Mouse (Mus musculus) CH12.LX (cell line): ENCODE results near the gene Slc44a5. TPM values are rescaled to one million over a fixed set of nuclear protein-coding genes. Genes with fewer than 3 reads are reported as not detected.

Experiments used
- DNase-seq: peaks from one replicate; pipeline ENCODE4 v3.0.0-alpha.2; 2013; ENCODE audit errors: extremely low read depth
- H3K27ac ChIP-seq: 2 replicates; pipeline ENCODE4 v1.5.1; 2012; ENCODE audit warnings: low read depth, mild to moderate bottlenecking, control low read depth, moderate library complexity; ENCODE audit not compliant: insufficient read depth
- H3K27me3 ChIP-seq: replicated peaks from 2 replicates; pipeline ENCODE3; 2012; ENCODE audit warnings: inconsistent platforms
- H3K36me3 ChIP-seq, 2 experiments: replicated peaks in 1 of 2; 2 replicates each; pipeline versions ENCODE3 to v1.6.1; 2012; ENCODE audit warnings: inconsistent platforms in 1 of 2, low read length in 1 of 2, mild to moderate bottlenecking in 1 of 2, mixed read lengths in 1 of 2, moderate library complexity in 1 of 2; ENCODE audit not compliant: control insufficient read depth in 1 of 2, insufficient read depth in 1 of 2
- H3K4me1 ChIP-seq, 2 experiments: 2 replicates each; pipeline ENCODE4 v1.6.1; 2012; ENCODE audit warnings: inconsistent platforms in 1 of 2, moderate library complexity in 1 of 2; ENCODE audit not compliant: insufficient read depth in 2 of 2, control insufficient read depth in 1 of 2
- H3K4me2 ChIP-seq: 2 replicates; pipeline ENCODE4 v1.6.1; 2012; ENCODE audit warnings: low read depth, mild to moderate bottlenecking, control low read depth; ENCODE audit not compliant: poor library complexity, insufficient read depth, severe bottlenecking
- H3K4me3 ChIP-seq, 3 experiments: fragments of 150-350 bp in 1 of 3; sonication (generic) in 1 of 3; replicated peaks in 1 of 3; 2 replicates each; pipeline versions ENCODE3 to v1.5.1; 2011 to 2012; ENCODE audit warnings: low read depth in 2 of 3, low read length in 2 of 3, mild to moderate bottlenecking in 2 of 3, moderate library complexity in 2 of 3, control low read depth in 1 of 3, improper control_type of control experiment in 1 of 3, inconsistent platforms in 1 of 3, mixed read lengths in 1 of 3; ENCODE audit not compliant: poor library complexity in 1 of 3
- H3K79me2 ChIP-seq: replicated peaks from 2 replicates; pipeline ENCODE4 v1.6.1; 2012; ENCODE audit warnings: mild to moderate bottlenecking, moderate library complexity; ENCODE audit not compliant: control insufficient read depth, poor library complexity, insufficient read depth, severe bottlenecking; ENCODE audit errors: extremely low read depth
- H3K9ac ChIP-seq: 2 replicates; pipeline ENCODE4 v1.6.1; 2012; ENCODE audit warnings: low read depth, mild to moderate bottlenecking, control low read depth, moderate library complexity; ENCODE audit not compliant: insufficient read depth
- H3K9me3 ChIP-seq: replicated peaks from 2 replicates; pipeline ENCODE3; 2012; ENCODE audit warnings: low read length, inconsistent platforms, mixed read lengths
- BHLHE40 ChIP-seq: IDR thresholded peaks from 2 replicates; pipeline ENCODE4 v1.6.1; 2011; ENCODE audit warnings: mild to moderate bottlenecking, low read depth, low read length, improper control_type of control experiment
- CHD2 ChIP-seq: IDR thresholded peaks from 2 replicates; pipeline ENCODE4 v1.6.1; 2011; ENCODE audit warnings: low read length, improper control_type of control experiment
- E2F4 ChIP-seq: IDR thresholded peaks from 2 replicates; pipeline ENCODE4 v1.6.1; 2011; ENCODE audit warnings: low read depth, low read length, improper control_type of control experiment; ENCODE audit not compliant: insufficient replicate concordance
- EP300 ChIP-seq: IDR thresholded peaks from 2 replicates; pipeline ENCODE4 v1.6.1; 2011; ENCODE audit warnings: low read length, improper control_type of control experiment
- ETS1 ChIP-seq: conservative IDR thresholded peaks from 2 replicates; pipeline ENCODE4 v1.6.1; 2012; ENCODE audit warnings: low read depth, mild to moderate bottlenecking, inconsistent platforms, low read length, improper control_type of control experiment, moderate library complexity
- NRF1 ChIP-seq: IDR thresholded peaks from 2 replicates; pipeline ENCODE4 v1.6.1; 2014; ENCODE audit warnings: low read depth, mild to moderate bottlenecking, inconsistent platforms, low read length, improper control_type of control experiment, moderate library complexity
- SMC3 ChIP-seq: IDR thresholded peaks from 2 replicates; pipeline ENCODE4 v1.6.1; 2011; ENCODE audit warnings: low read depth, low read length, improper control_type of control experiment
- TCF12 ChIP-seq: IDR thresholded peaks from 2 replicates; pipeline ENCODE4 v1.6.1; 2014; ENCODE audit warnings: low read depth, mild to moderate bottlenecking, inconsistent platforms, low read length, improper control_type of control experiment
- UBTF ChIP-seq: IDR thresholded peaks from 2 replicates; pipeline ENCODE4 v1.6.1; 2012; ENCODE audit warnings: low read depth, mild to moderate bottlenecking, inconsistent platforms, low read length, improper control_type of control experiment, moderate library complexity
- USF1 ChIP-seq: IDR thresholded peaks from 2 replicates; pipeline ENCODE4 v1.6.1; 2014; ENCODE audit warnings: low read depth, mild to moderate bottlenecking, inconsistent platforms, low read length, improper control_type of control experiment
- USF2 ChIP-seq: conservative IDR thresholded peaks from 2 replicates; pipeline ENCODE4 v1.6.1; 2011; ENCODE audit warnings: low read depth, low read length, improper control_type of control experiment
- ZKSCAN1 ChIP-seq: IDR thresholded peaks from 2 replicates; pipeline ENCODE4 v1.6.1; 2012; ENCODE audit warnings: low read depth, inconsistent platforms, low read length, improper control_type of control experiment, borderline replicate concordance
- ZNF384 ChIP-seq: IDR thresholded peaks from 2 replicates; pipeline ENCODE4 v1.6.1; 2012; ENCODE audit warnings: low read depth, low read length, improper control_type of control experiment, inconsistent platforms
- dilution Hi-C: fragments of 300-500 bp; cut with MboI; formaldehyde crosslinking; loops from 2 replicates; pipeline ENCODE4 v1.14.3; 2020; ENCODE audit warnings: low sequenced_read_pairs; ENCODE audit not compliant: extremely low pct_unique_long_range_greater_than_20kb, extremely low pct_ligation_motif_present
- in situ Hi-C: fragments of 300-500 bp; cut with MboI; formaldehyde crosslinking; loops from 3 replicates; pipeline ENCODE4 v1.14.3; 2019; ENCODE audit warnings: low sequenced_read_pairs, low pct_ligation_motif_present, low pct_unique_long_range_greater_than_20kb, mixed read lengths
- polyA plus RNA-seq: library from polyadenylated mRNA; unstranded; fragments of >175 nt; gene quantifications from 2 replicates; pipeline ENCODE4 v1.2.1, GENCODE M21; 2012; ENCODE audit warnings: low read depth; ENCODE audit not compliant: insufficient read length
- total RNA-seq, 2 experiments: library from RNA; depleted of rRNA; stranded (reverse); fragments of 300-350 nt in 1 of 2; fragments of >200 nt in 1 of 2; gene quantifications; 2 replicates each; pipeline ENCODE4 v1.2.3; 2012 to 2014

Gene Slc44a5
- total and polyA plus RNA-seq, 3 experiments = not detected

GRCm38 (mm10) chr3:154075749-154076148, 102.5 kb downstream of the Slc44a5 start:
- Histone ChIP-seq H3K79me2 (no peaks in the 10 kb centered on the region), H3K9ac (no peak overlapping the region), H3K9me3 (no peaks in the 10 kb centered on the region), H3K4me2 (no peak overlapping the region), H3K27me3 (no peaks in the 10 kb centered on the region), H3K4me3 (no peak overlapping the region), H3K36me3 (no peaks in the 10 kb centered on the region), H3K4me1 (no peaks in the 10 kb centered on the region), H3K27ac (no peak overlapping the region)
- dilution Hi-C loops (no loop called here), in situ Hi-C loops (no loop called here)
- TF ChIP-seq EP300 = no peak
- no peak for TF ChIP-seq NRF1
- DNase-seq = no peak

GRCm38 (mm10) chr3:154081687-154082086, 108.5 kb downstream of the Slc44a5 start:
- Histone ChIP-seq H3K9ac (no peak overlapping the region), H3K9me3 (no peaks in the 10 kb centered on the region), H3K79me2 (no peaks in the 10 kb centered on the region), H3K4me3 (no peak overlapping the region), H3K4me1 (no peaks in the 10 kb centered on the region), H3K27ac (no peak overlapping the region), H3K27me3 (no peaks in the 10 kb centered on the region), H3K4me2 (no peak overlapping the region), H3K36me3 (no peaks in the 10 kb centered on the region)
- dilution Hi-C loops (no loop called here), in situ Hi-C loops (no loop called here)
- no peak for DNase-seq
- TF ChIP-seq CHD2 = no peak
- no peak for TF ChIP-seq USF1
- no peak for TF ChIP-seq BHLHE40
- no peak for TF ChIP-seq ETS1
- no peak for TF ChIP-seq USF2
- no peak for TF ChIP-seq E2F4
- TF ChIP-seq SMC3 = no peak
- TF ChIP-seq ZNF384 = no peak

DNA sequence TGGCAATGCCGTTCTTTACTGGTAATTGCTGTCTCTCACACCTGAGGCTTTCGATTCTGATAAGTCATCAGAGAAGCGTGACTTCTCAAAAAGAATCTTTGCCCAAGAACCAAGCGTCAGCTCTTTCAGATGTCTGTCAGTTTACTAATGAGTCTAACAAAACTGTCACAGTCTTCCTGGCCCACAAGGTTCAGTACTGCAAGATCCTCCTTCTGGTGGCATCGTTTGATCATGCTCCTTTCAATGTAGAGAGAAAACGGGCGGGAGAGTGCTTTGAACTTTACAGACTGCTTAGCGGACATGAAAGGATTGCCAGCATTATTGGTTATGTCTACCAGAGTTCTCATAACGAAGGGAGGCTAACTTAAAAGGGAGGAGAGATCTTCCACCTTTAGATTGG, 109.0 kb downstream of the Slc44a5 start:
- DNase-seq = no peak
- H3K36me3 ChIP-seq = no peaks in the 10 kb centered on the region
- no peaks in the 10 kb centered on the region for H3K27me3 ChIP-seq
- H3K4me2 ChIP-seq = no peak overlapping the region
- dilution Hi-C loops = no loop called here
- no peaks in the 10 kb centered on the region for H3K4me1 ChIP-seq
- in situ Hi-C loops = no loop called here
- TF ChIP-seq EP300 = no peak
- TF ChIP-seq CHD2 = no peak
- TF ChIP-seq ZKSCAN1 = no peak
- no peak for TF ChIP-seq TCF12
- TF ChIP-seq UBTF = no peak
- no peaks in the 10 kb centered on the region for H3K79me2 ChIP-seq
- H3K9me3 ChIP-seq = no peaks in the 10 kb centered on the region
- no peak overlapping the region for H3K4me3 ChIP-seq
- H3K27ac ChIP-seq = no peak overlapping the region
- no peak overlapping the region for H3K9ac ChIP-seq
